In the genomic region with DNA sequence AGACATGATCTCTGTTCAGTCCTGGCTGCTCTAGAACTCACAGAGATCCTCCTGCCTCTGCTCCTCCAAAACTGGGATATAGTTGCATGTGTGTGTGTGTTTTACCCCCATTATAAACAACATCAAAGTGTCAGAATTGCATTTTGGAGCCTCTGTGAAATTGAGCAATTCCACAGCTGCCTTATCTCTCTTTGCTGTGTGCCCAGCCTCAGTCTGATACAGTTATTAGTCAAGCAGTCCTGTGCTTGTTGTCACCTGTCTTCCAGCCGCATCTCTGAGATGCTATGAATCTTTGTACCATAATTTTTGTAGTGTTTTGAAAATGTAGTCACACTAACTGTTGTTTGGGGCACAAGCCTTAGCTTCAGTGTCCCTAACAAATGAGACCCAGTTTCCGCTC, we compare ENCODE assay signal across 16 mouse cellular contexts.
"Had no signal": no experiment of that assay in that cellular context is flagged by ENCODE, and none has a peak within 500 bp of the region (broad histone marks: within the 10 kb centered on the region; RNA-seq: fewer than 3 reads in every experiment).

No protein-coding gene starts in this region.

- H3K9me3 ChIP-seq: limb, embryonic 12.5 days; lung, embryonic 15.5 days; stomach, embryonic 15.5 days had no signal

- H3K4me1 ChIP-seq: stomach, embryonic 15.5 days had no signal

- H3K4me3 ChIP-seq: layer of hippocampus, adult 2 months; limb, embryonic 12.5 days; lung, embryonic 15.5 days; stomach, embryonic 15.5 days had no signal

- H3K4me2 ChIP-seq: limb, embryonic 12.5 days; liver, embryonic 11.5 days; lung, embryonic 15.5 days; midbrain, embryonic 11.5 days; stomach, embryonic 15.5 days had no signal

- ATAC-seq: liver, postnatal 0 days; midbrain, embryonic 16.5 days had no signal

- H3K27ac ChIP-seq: layer of hippocampus, adult 2 months; limb, embryonic 12.5 days; lung, embryonic 15.5 days; stomach, embryonic 15.5 days had no signal

- H3K27me3 ChIP-seq: limb, embryonic 12.5 days; lung, embryonic 15.5 days; stomach, embryonic 15.5 days had no signal

- DNase-seq: kidney, adult 18-20 months; kidney, postnatal 10 days; kidney, postnatal 4 days; liver, postnatal 0 days; lung, postnatal 14 days; retina, postnatal 1 day; right cerebral cortex, postnatal 14 days; thymus, adult 2 months; thymus, postnatal 25 days had no signal

- H3K9ac ChIP-seq: limb, embryonic 12.5 days; liver, postnatal 0 days; lung, embryonic 15.5 days; stomach, embryonic 15.5 days had no signal
